22 mouse cellular contexts compared by ENCODE assay signal in the genomic region with DNA sequence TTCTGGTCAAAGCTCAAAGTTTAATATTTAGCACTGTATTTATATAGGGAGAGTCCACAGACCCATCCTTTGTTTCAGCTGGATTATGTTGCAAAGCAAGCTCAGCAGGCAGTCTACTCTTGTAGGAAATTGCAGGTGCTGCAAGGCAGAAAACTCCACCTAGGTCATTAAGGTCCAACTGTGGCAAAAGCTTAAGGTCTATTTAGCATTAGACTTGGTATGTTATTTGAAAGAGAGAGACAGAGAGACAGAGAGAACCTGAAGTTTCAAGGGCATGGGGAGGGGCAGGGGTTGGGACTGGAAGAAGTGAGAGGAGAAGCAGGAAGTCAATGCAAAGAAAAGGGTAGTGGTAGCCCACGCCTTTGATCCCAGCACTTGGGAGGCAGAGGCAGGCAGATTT. TPM values are rescaled to one million over a fixed set of nuclear protein-coding genes. Genes with fewer than 3 reads are reported as not detected.
"Had no signal": no experiment of that assay in that cellular context is flagged by ENCODE, and none has a peak within 500 bp of the region (broad histone marks: within the 10 kb centered on the region; RNA-seq: fewer than 3 reads in every experiment).

No protein-coding gene starts in this region.

- H3K9ac ChIP-seq: liver, postnatal 0 days; lung, embryonic 15.5 days; midbrain, embryonic 12.5 days; neural tube, embryonic 12.5 days had no signal

- H3K4me1 ChIP-seq: lung, embryonic 15.5 days; megakaryocyte, embryonic 14.5 days; midbrain, embryonic 12.5 days; neural tube, embryonic 12.5 days had no signal

- H3K9me3 ChIP-seq: lung, embryonic 15.5 days; megakaryocyte, embryonic 14.5 days; neural tube, embryonic 12.5 days had no signal

- H3K27me3 ChIP-seq: lung, embryonic 15.5 days; megakaryocyte, embryonic 14.5 days; midbrain, embryonic 12.5 days; neural tube, embryonic 12.5 days had no signal

- DNase-seq: liver, postnatal 0 days; lung, adult 2 months; lung, postnatal 14 days; lung, postnatal 36 days; midbrain, embryonic 14.5 days; right cerebral cortex, postnatal 14 days; spleen, adult 18-20 months; thymus, adult 18-20 months; thymus, postnatal 14 days; thymus, postnatal 36 days had no signal

- H3K4me2 ChIP-seq: lung, embryonic 15.5 days; midbrain, embryonic 12.5 days; neural tube, embryonic 12.5 days had no signal

- ATAC-seq: liver, postnatal 0 days; lung, postnatal 0 days had no signal

- H3K4me3 ChIP-seq: lung, embryonic 15.5 days; megakaryocyte, embryonic 14.5 days; midbrain, embryonic 12.5 days; neural tube, embryonic 12.5 days had no signal

- H3K27ac ChIP-seq: lung, embryonic 15.5 days; macrophage; midbrain, embryonic 12.5 days; neural tube, embryonic 12.5 days had no signal

- H3K36me3 ChIP-seq: lung, embryonic 15.5 days; midbrain, embryonic 12.5 days; neural tube, embryonic 12.5 days had no signal

RNA-seq across cellular contexts. Expression of a gene that starts 14.0 kb away (rescaled TPM):
- polyA plus RNA-seq: liver, postnatal 0 days; lung, adult 2 months; lung, embryonic 15.5 days; lung, postnatal 0 days; macrophage; midbrain, embryonic 12.5 days; midbrain, embryonic 14.5 days; midbrain, postnatal 0 days; neural tube, embryonic 12.5 days; neural tube, embryonic 14.5 days; small intestine, adult 2 months; stomach, embryonic 14.5 days; stomach, embryonic 16.5 days; thymus, postnatal 0 days had no signal
